In the genomic region with DNA sequence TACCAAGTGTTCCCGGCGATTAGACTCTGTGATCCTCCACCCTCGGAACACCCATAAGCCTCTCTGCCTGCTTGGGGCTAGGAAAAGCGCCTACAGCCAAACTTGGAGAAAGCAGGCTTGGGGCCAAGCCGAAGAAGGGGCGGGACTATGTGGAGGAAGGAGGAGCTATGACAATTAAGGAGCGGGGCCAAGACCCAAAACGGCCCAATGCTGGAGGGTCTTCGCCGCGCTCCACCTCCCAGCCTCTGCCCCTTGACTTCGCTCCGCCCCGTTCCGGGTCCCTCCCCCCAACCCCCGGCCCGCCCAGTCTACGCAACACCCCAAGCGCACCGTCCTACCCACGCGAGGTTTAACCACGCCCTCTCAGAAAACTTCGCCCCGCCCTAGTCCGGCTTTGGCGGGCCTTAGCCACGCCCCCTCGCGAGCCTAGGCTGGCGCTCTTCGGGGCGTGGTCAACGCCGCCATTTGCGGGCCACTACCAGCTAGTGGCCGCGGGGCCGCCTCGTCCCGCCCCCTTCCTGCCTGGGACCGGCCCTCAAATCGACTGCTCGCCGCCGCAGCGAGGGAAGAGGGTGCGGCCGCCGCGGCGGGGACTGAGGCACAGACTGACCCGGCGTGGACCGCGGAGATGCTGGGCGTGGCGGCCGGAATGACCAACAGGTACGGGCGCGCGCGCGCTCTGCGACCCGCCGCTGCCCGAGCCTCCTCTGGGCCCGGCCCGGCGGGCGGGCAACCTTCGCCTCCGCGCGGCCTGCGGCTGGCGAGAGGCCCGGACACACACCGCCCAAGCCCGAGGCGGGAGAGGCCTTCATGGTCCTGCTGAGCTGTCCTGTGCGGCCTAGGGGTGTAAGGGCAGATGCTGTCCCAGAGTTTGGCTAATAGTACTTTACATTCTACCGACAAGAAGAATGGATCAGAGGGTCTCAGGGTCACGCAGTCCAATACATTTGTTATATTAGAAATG, we compare ENCODE assay signal across 1 mouse cellular context.
A peak's percentile ranks its signal among the peaks of the same experiment; 100 is the strongest.
TF ChIP-seq lines count a peak whose summit lies in the region.

Gene Lims1, plus strand, starts transcription at position 439 of the 964 bp plus-strand sequence.

TF ChIP-seq in CH12.LX, 34 proteins besides CTCF, POLR2A, EP300 and RAD21 (continued from another document):
- TF ChIP-seq MAZ (IDR thresholded peaks at IDR 0.05; ENCODE audit: low read depth, low read length), result no peak
- TF ChIP-seq UBTF (IDR thresholded peaks at IDR 0.05; ENCODE audit: low read depth, low read length), result peak; percentile 94
- no peak for TF ChIP-seq IRF4 (IDR thresholded peaks at IDR 0.05; ENCODE audit: low read depth, low read length)
- 0 out of 2 replicates have a peak, but pooled peaks have one; percentile 29 for TF ChIP-seq POLR2AphosphoS2 (IDR thresholded peaks at IDR 0.05; ENCODE audit: low read depth, low read length)
- no peak; the same call in 1 of the 2 replicates for TF ChIP-seq MAX (IDR thresholded peaks at IDR 0.05; ENCODE audit: low read length)
- TF ChIP-seq ZKSCAN1 (IDR thresholded peaks at IDR 0.05; ENCODE audit: borderline replicate concordance, low read depth, low read length), result no peak
- TF ChIP-seq RCOR1 (conservative IDR thresholded peaks at IDR 0.05; ENCODE audit: low read depth, low read length), result no peak; the same call in 1 of the 2 replicates
- no peak for TF ChIP-seq KAT2A (IDR thresholded peaks at IDR 0.05; ENCODE audit: insufficient replicate concordance, low read length)
- no peak; the same call in none of the 2 replicates for TF ChIP-seq ZMIZ1 (IDR thresholded peaks at IDR 0.05; ENCODE audit: low read depth, low read length)
- no peak for TF ChIP-seq NRF1 (IDR thresholded peaks at IDR 0.05; ENCODE audit: low read depth, low read length)
- TF ChIP-seq ZC3H11A (IDR thresholded peaks at IDR 0.05; ENCODE audit: low read depth, low read length), result no peak
- no peak for TF ChIP-seq USF1 (IDR thresholded peaks at IDR 0.05; ENCODE audit: low read depth, low read length)
- TF ChIP-seq PAX5 (IDR thresholded peaks at IDR 0.05; ENCODE audit: low read length), result no peak
- TF ChIP-seq MXI1 (IDR thresholded peaks at IDR 0.05; ENCODE audit: low read depth, low read length), result no peak; the same call in none of the 2 replicates
